Mouse (Mus musculus): ENCODE data around the gene Smu1.
"Not testable (repeated sequence)": the region's sequence is repeated elsewhere in the genome, so short reads cannot be mapped to it uniquely, and the experiment has no call there.

GRCm38 (mm10) chr4:40798833-40799555 is 41.3 kb upstream of the Smu1 start:
- TF ChIP-seq CTCF (IDR thresholded peaks at IDR 0.05; ENCODE audit: control insufficient read depth, insufficient read depth, insufficient read length); MAX (IDR thresholded peaks at IDR 0.05); MYOD1 (IDR thresholded peaks at IDR 0.05; ENCODE audit: control insufficient read depth, insufficient read length, low read depth); USF1 (IDR thresholded peaks at IDR 0.05; ENCODE audit: low read depth): not testable (repeated sequence)
